Mouse (Mus musculus) adrenal gland, adult 2 months (tissue): Measurements from ENCODE around the gene Pcnx2. TPM values are rescaled to one million over a fixed set of nuclear protein-coding genes. Genes with fewer than 3 reads are reported as not detected.

Experiments used
- DNase-seq: peaks from one replicate; pipeline ENCODE4 v3.0.0; 2021
- polyA plus RNA-seq: library from polyadenylated mRNA; depleted of rRNA; stranded (reverse); fragments of >200 nt; gene quantifications from 2 replicates; pipeline ENCODE4 v1.2.3, GENCODE M21; 2012
- total RNA-seq, 2 experiments: library from RNA; stranded (reverse); gene quantifications; 2 replicates each; pipeline ENCODE4 v1.2.3; 2021

Pcnx2 gene
- total and polyA plus RNA-seq, 3 experiments: 0.42 to 0.69 (median 0.55) TPM

GRCm38 (mm10) chr8:125897388-125897787 lies 729 bp downstream of the Pcnx2 start:
- no peak for DNase-seq

- DNase-seq: no peak
These were observed 8.2 kb downstream of the Pcnx2 start for GRCm38 (mm10) chr8:125889920-125890319.

- DNase-seq: no peak
These were observed 10.6 kb downstream of the Pcnx2 start for GRCm38 (mm10) chr8:125887549-125887948.

- no peak for DNase-seq
These were observed 17.7 kb downstream of the Pcnx2 start for GRCm38 (mm10) chr8:125880447-125880846.

GRCm38 (mm10) chr8:125873250-125873534 lies 24.9 kb downstream of the Pcnx2 start:
- no peak for DNase-seq

- no peak for DNase-seq
These were observed 25.4 kb downstream of the Pcnx2 start for GRCm38 (mm10) chr8:125872501-125873249.

GRCm38 (mm10) chr8:125870821-125871321 lies 27.2 kb downstream of the Pcnx2 start:
- peak; percentile 72 for DNase-seq

- no peak for DNase-seq
These were observed 27.9 kb downstream of the Pcnx2 start for GRCm38 (mm10) chr8:125870179-125870702.

- DNase-seq: no peak
These were observed 28.4 kb downstream of the Pcnx2 start for GRCm38 (mm10) chr8:125869739-125870138.

- no peak for DNase-seq
These were observed 29.6 kb downstream of the Pcnx2 start for GRCm38 (mm10) chr8:125868552-125868951.

GRCm38 (mm10) chr8:125866125-125866524 lies 32.0 kb downstream of the Pcnx2 start:
- DNase-seq: no peak

GRCm38 (mm10) chr8:125857251-125857650 lies 40.9 kb downstream of the Pcnx2 start:
- DNase-seq: no peak

GRCm38 (mm10) chr8:125856160-125856559 lies 42.0 kb downstream of the Pcnx2 start:
- no peak for DNase-seq

GRCm38 (mm10) chr8:125854379-125854778 lies 43.7 kb downstream of the Pcnx2 start:
- no peak for DNase-seq

GRCm38 (mm10) chr8:125853300-125853699 lies 44.8 kb downstream of the Pcnx2 start:
- DNase-seq: no peak

GRCm38 (mm10) chr8:125849181-125849580 lies 48.9 kb downstream of the Pcnx2 start:
- no peak for DNase-seq

GRCm38 (mm10) chr8:125847842-125848241 lies 50.3 kb downstream of the Pcnx2 start:
- DNase-seq: no peak

GRCm38 (mm10) chr8:125845281-125845680 lies 52.8 kb downstream of the Pcnx2 start:
- no peak for DNase-seq

- no peak for DNase-seq
These were observed 54.8 kb downstream of the Pcnx2 start for GRCm38 (mm10) chr8:125843122-125843836.

- DNase-seq: no peak
These were observed 56.0 kb downstream of the Pcnx2 start for GRCm38 (mm10) chr8:125842158-125842557.

GRCm38 (mm10) chr8:125824688-125825087 lies 73.4 kb downstream of the Pcnx2 start:
- DNase-seq: no peak

GRCm38 (mm10) chr8:125823719-125824118 lies 74.4 kb downstream of the Pcnx2 start:
- DNase-seq: no peak

- DNase-seq: no peak
These were observed 76.1 kb downstream of the Pcnx2 start for GRCm38 (mm10) chr8:125822065-125822464.
